Mouse (Mus musculus): Measurements from ENCODE around the gene Cadps2. TPM values are rescaled to one million over a fixed set of nuclear protein-coding genes. Genes with fewer than 3 reads are reported as not detected.

Cadps2 gene
- polyA plus RNA-seq, 1 experiment from 2014 or later: 7.4 TPM

DNA sequence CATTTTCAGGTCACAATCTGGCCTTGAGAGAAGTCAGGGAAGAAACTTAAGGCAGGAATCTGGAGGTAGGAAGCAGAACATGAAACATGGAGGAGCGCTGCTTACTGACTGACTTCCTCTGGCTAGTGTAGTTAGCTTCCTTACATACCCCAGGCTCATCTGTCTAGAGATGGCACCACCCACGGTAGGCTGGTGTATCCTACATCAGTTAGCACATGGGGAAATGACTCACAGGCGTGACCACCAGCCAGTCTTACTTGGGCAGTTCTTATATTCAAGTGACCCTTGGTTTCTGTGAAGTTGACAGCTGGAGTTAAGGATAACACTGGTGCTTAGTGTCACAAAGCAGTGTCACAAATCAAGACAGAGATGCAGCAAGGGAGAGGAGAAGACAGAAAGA, 110.6 kb downstream of the Cadps2 start:
- H3K27me3 ChIP-seq (ENCODE audit: control insufficient read depth, insufficient read depth, low read depth, low read length): no peaks in the 10 kb centered on the region
- H3K27ac ChIP-seq (ENCODE audit: low read length): no peak overlapping the region
- no peaks in the 10 kb centered on the region for H3K9me3 ChIP-seq (ENCODE audit: control insufficient read depth, low read length)
- no peak overlapping the region for H3K9ac ChIP-seq (ENCODE audit: low read length)
- no peaks in the 10 kb centered on the region for H3K36me3 ChIP-seq (ENCODE audit: control insufficient read depth, insufficient read depth, low read length)
- 69% methylated on average over 3 of the region's 3 CpGs for WGBS
- no peak overlapping the region for H3K4me2 ChIP-seq (ENCODE audit: low read depth, low read length)
- no peak for ATAC-seq (ENCODE audit: low read depth)
- H3K4me1 ChIP-seq (replicated peaks; ENCODE audit: control insufficient read depth, insufficient read depth, low read length): no peaks in the 10 kb centered on the region
- no peak overlapping the region for H3K4me3 ChIP-seq (ENCODE audit: low read length)

DNA sequence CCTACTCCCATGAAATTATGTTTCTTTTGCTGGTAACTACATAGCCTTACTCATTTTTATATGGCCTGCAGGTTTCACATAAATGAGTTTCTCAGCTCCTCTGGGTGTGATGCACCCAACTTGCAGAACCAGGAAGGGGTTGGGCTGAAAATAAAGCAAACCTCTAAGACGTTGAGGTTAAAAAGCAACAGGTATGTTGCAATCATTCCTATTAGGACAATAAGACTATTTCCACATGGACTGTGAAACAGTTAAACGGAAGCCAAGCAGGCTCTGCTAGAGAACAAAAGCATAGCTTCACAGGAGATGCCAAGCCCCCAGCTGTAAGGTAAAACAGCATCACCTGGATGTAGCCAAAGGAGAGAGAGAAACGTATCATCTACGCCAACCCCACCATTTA, 115.5 kb downstream of the Cadps2 start:
- WGBS: 74% methylated on average over 4 of the region's 4 CpGs
- Histone ChIP-seq H3K27me3 (ENCODE audit: control insufficient read depth, insufficient read depth, low read depth, low read length) (no peaks in the 10 kb centered on the region), H3K9ac (ENCODE audit: low read length) (no peak overlapping the region), H3K27ac (ENCODE audit: low read length) (no peak overlapping the region), H3K4me3 (ENCODE audit: low read length) (no peak overlapping the region), H3K9me3 (ENCODE audit: control insufficient read depth, low read length) (no peaks in the 10 kb centered on the region; the same call in 1 of the 2 replicates), H3K36me3 (ENCODE audit: control insufficient read depth, insufficient read depth, low read length) (no peaks in the 10 kb centered on the region), H3K4me2 (ENCODE audit: low read depth, low read length) (no peak overlapping the region), H3K4me1 (replicated peaks; ENCODE audit: control insufficient read depth, insufficient read depth, low read length) (no peaks in the 10 kb centered on the region)
- no peak for ATAC-seq (ENCODE audit: low read depth)

DNA sequence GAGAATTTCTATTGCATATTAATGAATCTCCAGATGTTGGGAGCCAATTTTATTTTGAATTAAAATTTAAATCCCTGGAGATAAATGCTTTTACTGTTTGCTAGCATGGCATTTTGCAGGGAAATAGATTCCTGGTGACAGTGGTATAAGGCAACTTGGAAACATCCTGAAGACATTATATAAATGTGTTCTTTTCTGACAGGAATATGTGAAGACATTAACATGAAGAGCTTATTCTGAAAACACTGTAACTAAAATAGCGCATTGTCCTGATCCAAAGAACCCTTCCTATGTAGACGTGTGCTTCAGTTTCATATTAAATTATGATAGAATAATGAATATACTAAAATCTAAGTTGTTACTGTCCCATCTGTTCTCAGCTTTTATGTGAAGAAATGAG, 118.8 kb downstream of the Cadps2 start:
- no peak overlapping the region for H3K4me3 ChIP-seq (ENCODE audit: low read length)
- H3K9me3 ChIP-seq (ENCODE audit: control insufficient read depth, low read length): no peaks in the 10 kb centered on the region; the same call in 1 of the 2 replicates
- H3K36me3 ChIP-seq (ENCODE audit: control insufficient read depth, insufficient read depth, low read length): no peaks in the 10 kb centered on the region
- WGBS: 91% methylated on average over 2 of the region's 2 CpGs
- H3K4me2 ChIP-seq (ENCODE audit: low read depth, low read length): no peak overlapping the region
- H3K4me1 ChIP-seq (replicated peaks; ENCODE audit: control insufficient read depth, insufficient read depth, low read length): no peaks in the 10 kb centered on the region
- H3K27me3 ChIP-seq (ENCODE audit: control insufficient read depth, insufficient read depth, low read depth, low read length): no peaks in the 10 kb centered on the region
- H3K27ac ChIP-seq (ENCODE audit: low read length): no peak overlapping the region
- H3K9ac ChIP-seq (ENCODE audit: low read length): no peak overlapping the region
- no peak for ATAC-seq (ENCODE audit: low read depth)

- no peak overlapping the region for H3K4me3 ChIP-seq (ENCODE audit: low read length)
- no peaks in the 10 kb centered on the region for H3K4me1 ChIP-seq (replicated peaks; ENCODE audit: control insufficient read depth, insufficient read depth, low read length)
- no peaks in the 10 kb centered on the region for H3K27me3 ChIP-seq (ENCODE audit: control insufficient read depth, insufficient read depth, low read depth, low read length)
- 54% methylated on average over 3 of the region's 3 CpGs for WGBS
- no peaks in the 10 kb centered on the region for H3K9me3 ChIP-seq (ENCODE audit: control insufficient read depth, low read length)
- H3K9ac ChIP-seq (ENCODE audit: low read length): no peak overlapping the region
- no peak overlapping the region for H3K27ac ChIP-seq (ENCODE audit: low read length)
- no peak for ATAC-seq (ENCODE audit: low read depth)
- H3K4me2 ChIP-seq (ENCODE audit: low read depth, low read length): no peak overlapping the region
- no peaks in the 10 kb centered on the region for H3K36me3 ChIP-seq (ENCODE audit: control insufficient read depth, insufficient read depth, low read length)
Measured at GRCm38 (mm10) chr6:23707506-23707905, 131.7 kb downstream of the Cadps2 start.

DNA sequence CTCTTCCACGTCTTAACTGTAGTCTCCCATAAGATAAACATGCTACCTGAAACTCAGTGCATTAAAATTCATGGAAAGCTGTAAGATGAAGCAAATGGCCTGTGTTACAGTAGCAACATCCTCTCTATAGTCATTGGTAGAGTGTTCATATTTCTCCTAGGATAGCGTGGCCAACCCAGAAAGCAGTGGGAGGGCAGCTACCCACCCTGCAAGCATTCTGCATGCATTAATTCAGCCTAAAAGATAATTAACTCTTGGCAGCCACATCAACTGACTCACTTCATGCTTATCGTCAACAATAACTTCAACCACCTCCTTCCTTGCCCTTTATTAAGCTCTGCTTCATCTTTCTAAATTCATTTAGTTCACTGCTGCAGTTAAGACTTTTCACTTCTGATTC, 138.3 kb downstream of the Cadps2 start:
- H3K4me2 ChIP-seq (ENCODE audit: low read depth, low read length): no peak overlapping the region
- H3K9me3 ChIP-seq (ENCODE audit: control insufficient read depth, low read length): no peaks in the 10 kb centered on the region
- WGBS: 66% methylated on average over 3 of the region's 3 CpGs
- no peaks in the 10 kb centered on the region for H3K27me3 ChIP-seq (ENCODE audit: control insufficient read depth, insufficient read depth, low read depth, low read length)
- no peak overlapping the region for H3K4me3 ChIP-seq (ENCODE audit: low read length)
- no peak overlapping the region for H3K9ac ChIP-seq (ENCODE audit: low read length)
- no peaks in the 10 kb centered on the region for H3K36me3 ChIP-seq (ENCODE audit: control insufficient read depth, insufficient read depth, low read length)
- no peak overlapping the region for H3K27ac ChIP-seq (ENCODE audit: low read length)
- no peaks in the 10 kb centered on the region for H3K4me1 ChIP-seq (replicated peaks; ENCODE audit: control insufficient read depth, insufficient read depth, low read length)
- ATAC-seq (ENCODE audit: low read depth): no peak

- Histone ChIP-seq H3K27me3 (ENCODE audit: control insufficient read depth, insufficient read depth, low read depth, low read length) (no peaks in the 10 kb centered on the region), H3K9me3 (ENCODE audit: control insufficient read depth, low read length) (no peaks in the 10 kb centered on the region), H3K36me3 (ENCODE audit: control insufficient read depth, insufficient read depth, low read length) (no peaks in the 10 kb centered on the region), H3K4me3 (ENCODE audit: low read length) (no peak overlapping the region), H3K27ac (ENCODE audit: low read length) (no peak overlapping the region), H3K4me1 (replicated peaks; ENCODE audit: control insufficient read depth, insufficient read depth, low read length) (no peaks in the 10 kb centered on the region), H3K9ac (ENCODE audit: low read length) (no peak overlapping the region), H3K4me2 (ENCODE audit: low read depth, low read length) (no peak overlapping the region)
- WGBS: 54% methylated on average over 1 of the region's 1 CpGs
- no peak for ATAC-seq (ENCODE audit: low read depth)
Measured at GRCm38 (mm10) chr6:23678172-23678571, 161.0 kb downstream of the Cadps2 start.

DNA sequence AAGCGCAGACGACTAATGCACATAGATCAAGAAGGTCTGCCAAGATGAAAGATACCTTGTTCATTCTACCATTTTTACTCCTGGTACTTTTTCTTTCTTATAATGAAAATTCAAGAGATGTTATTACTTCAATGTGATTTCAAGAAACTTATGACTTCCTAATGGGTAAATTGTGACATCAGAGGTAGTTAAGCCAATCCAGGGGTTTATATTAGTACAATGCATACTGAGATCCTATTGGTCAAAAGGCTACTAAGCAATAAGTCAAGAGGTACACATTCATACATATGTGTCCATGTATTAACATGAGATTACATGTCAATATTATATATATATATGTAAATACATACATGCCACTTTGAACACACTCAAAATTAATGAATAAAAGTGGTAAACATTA, 184.2 kb downstream of the Cadps2 start, which contains the start of gene Rnf148:
Gene Rnf148 (minus strand): TSS at position 101 of the 400 bp plus-strand sequence.
- WGBS: 86% methylated on average over 2 of the region's 2 CpGs

GRCm38 (mm10) chr6:23650205-23650604, 189.0 kb downstream of the Cadps2 start, which contains the start of gene Rnf133:
Gene Rnf133 (minus strand): TSS chr6:23650305.
- no peaks in the 10 kb centered on the region for H3K27me3 ChIP-seq (ENCODE audit: control insufficient read depth, insufficient read depth, low read depth, low read length)
- no peak within 1 kb of the TSS for H3K27ac ChIP-seq (ENCODE audit: low read length)
- no peak for ATAC-seq (ENCODE audit: low read depth)
- 0 out of 2 replicates have a peak, but pooled peaks cover 2% of the 10 kb centered on the region for H3K4me1 ChIP-seq (replicated peaks; ENCODE audit: control insufficient read depth, insufficient read depth, low read length)
- H3K36me3 ChIP-seq (ENCODE audit: control insufficient read depth, insufficient read depth, low read length): no peaks in the 10 kb centered on the region
- 72% methylated on average over 2 of the region's 2 CpGs for WGBS
- no peaks in the 10 kb centered on the region for H3K9me3 ChIP-seq (ENCODE audit: control insufficient read depth, low read length)
- no peak within 1 kb of the TSS for H3K4me2 ChIP-seq (ENCODE audit: low read depth, low read length)
- H3K9ac ChIP-seq (ENCODE audit: low read length): no peak within 1 kb of the TSS
- no peak within 1 kb of the TSS for H3K4me3 ChIP-seq (ENCODE audit: low read length)

More for the DNA sequence above, 184.2 kb downstream of the Cadps2 start, which contains the start of gene Rnf148:
- H3K27me3 ChIP-seq (ENCODE audit: control insufficient read depth, insufficient read depth, low read depth, low read length): no peaks in the 10 kb centered on the region
- ATAC-seq (ENCODE audit: low read depth): no peak
- H3K9ac ChIP-seq (ENCODE audit: low read length): no peak within 1 kb of the TSS
- no peak within 1 kb of the TSS for H3K4me2 ChIP-seq (ENCODE audit: low read depth, low read length)
- H3K4me1 ChIP-seq (replicated peaks; ENCODE audit: control insufficient read depth, insufficient read depth, low read length): no peaks in the 10 kb centered on the region
- no peaks in the 10 kb centered on the region for H3K9me3 ChIP-seq (ENCODE audit: control insufficient read depth, low read length)
- no peak within 1 kb of the TSS for H3K27ac ChIP-seq (ENCODE audit: low read length)
- H3K4me3 ChIP-seq (ENCODE audit: low read length): no peak within 1 kb of the TSS
- no peaks in the 10 kb centered on the region for H3K36me3 ChIP-seq (ENCODE audit: control insufficient read depth, insufficient read depth, low read length)

- H3K4me1 ChIP-seq (replicated peaks; ENCODE audit: control insufficient read depth, insufficient read depth, low read length): 0 out of 2 replicates have a peak, but pooled peaks cover 2% of the 10 kb centered on the region
Measured at GRCm38 (mm10) chr6:23648732-23649131, 190.5 kb downstream of the Cadps2 start.

More at GRCm38 (mm10) chr6:23648732-23649131, 190.5 kb downstream of the Cadps2 start:
- no peak overlapping the region for H3K27ac ChIP-seq (ENCODE audit: low read length)
- no peak overlapping the region for H3K9ac ChIP-seq (ENCODE audit: low read length)
- no peaks in the 10 kb centered on the region for H3K36me3 ChIP-seq (ENCODE audit: control insufficient read depth, insufficient read depth, low read length)
- no peak overlapping the region for H3K4me2 ChIP-seq (ENCODE audit: low read depth, low read length)
- no peak overlapping the region for H3K4me3 ChIP-seq (ENCODE audit: low read length)
- 50% methylated on average over 8 of the region's 8 CpGs for WGBS
- ATAC-seq (ENCODE audit: low read depth): no peak
- H3K27me3 ChIP-seq (ENCODE audit: control insufficient read depth, insufficient read depth, low read depth, low read length): no peaks in the 10 kb centered on the region
- no peaks in the 10 kb centered on the region for H3K9me3 ChIP-seq (ENCODE audit: control insufficient read depth, low read length)

All from lung, embryonic 16.5 days (tissue).